Comparison of ENCODE assay signal across 8 mouse cellular contexts in genomic region chr11:60417717-60418472, GRCm38 (mm10). TPM values are rescaled to one million over a fixed set of nuclear protein-coding genes. Genes with fewer than 3 reads are reported as not detected.
A peak's percentile ranks its signal among the peaks of the same experiment; 100 is the strongest.
DNase-seq lines count a peak whose midpoint lies in the region; ATAC-seq and TF ChIP-seq lines count a peak whose summit lies in the region.

TSS of gene Atpaf2 (minus strand) at chr11:60418457.

- TF ChIP-seq POLR2A in liver, adult 2 months (IDR thresholded peaks at IDR 0.05; ENCODE audit: extremely low read depth, insufficient read depth, low read length): no peak

- H3K36me3 ChIP-seq in hindbrain, embryonic 16.5 days (ENCODE audit: control insufficient read depth, insufficient read depth, low read length): no peaks in the 10 kb centered on the region
- H3K36me3 ChIP-seq in liver, adult 2 months (ENCODE audit: control insufficient read depth, insufficient read depth, low read length): no peaks in the 10 kb centered on the region
- no peaks in the 10 kb centered on the region for H3K36me3 ChIP-seq in neural tube, embryonic 14.5 days (ENCODE audit: control insufficient read depth, insufficient read depth, low read length)

- H3K9me3 ChIP-seq in hindbrain, embryonic 16.5 days (ENCODE audit: control insufficient read depth, low read length): no peaks in the 10 kb centered on the region
- H3K9me3 ChIP-seq in neural tube, embryonic 14.5 days (ENCODE audit: control insufficient read depth, low read length): no peaks in the 10 kb centered on the region

- H3K27me3 ChIP-seq in hindbrain, embryonic 16.5 days (replicated peaks; ENCODE audit: control insufficient read depth, insufficient read depth, low read length): no peaks in the 10 kb centered on the region
- no peaks in the 10 kb centered on the region for H3K27me3 ChIP-seq in liver, adult 2 months (ENCODE audit: control insufficient read depth, insufficient read depth, low read length)
- no peaks in the 10 kb centered on the region for H3K27me3 ChIP-seq in neural tube, embryonic 14.5 days (ENCODE audit: control insufficient read depth, insufficient read depth, low read length)

- ATAC-seq in cerebellum, adult (ENCODE audit: insufficient number of reproducible peaks, low FRiP score, low TSS enrichment): peak; percentile 41; the same call in 1 of the 2 replicates
- peak; percentile 46 for ATAC-seq in hindbrain, embryonic 16.5 days
- ATAC-seq in neural tube, embryonic 14.5 days (ENCODE audit: low read depth): peak; percentile 54

- no peak for DNase-seq in cerebellum, postnatal 14 days
- peak; percentile 34 for DNase-seq in 416B (ENCODE audit: low read depth)
- DNase-seq in gastrocnemius, adult 18-20 months (ENCODE audit: low spot score): peak; percentile 12
- DNase-seq in liver, adult 2 months (ENCODE audit: extremely low read depth, low read depth, low spot score): peak; percentile 9

- H3K4me2 ChIP-seq in hindbrain, embryonic 16.5 days (ENCODE audit: low read length): peak within 1 kb of the TSS; percentile 76
- peak within 1 kb of the TSS; percentile 94 for H3K4me2 ChIP-seq in neural tube, embryonic 14.5 days (ENCODE audit: low read depth, low read length)

- TF ChIP-seq CTCF in liver, adult 2 months (IDR thresholded peaks at IDR 0.05; ENCODE audit: low read depth, low read length): no peak

- H3K4me1 ChIP-seq in brown adipose tissue, adult 24 weeks (ENCODE audit: control insufficient read depth, insufficient read depth, insufficient read length, low read length): peaks cover 4% of the 10 kb centered on the region
- H3K4me1 ChIP-seq in hindbrain, embryonic 16.5 days (ENCODE audit: control insufficient read depth, insufficient read depth, low read depth, low read length): peaks cover 23% of the 10 kb centered on the region
- peaks cover 8% of the 10 kb centered on the region for H3K4me1 ChIP-seq in liver, adult 2 months (ENCODE audit: control insufficient read depth, insufficient read depth, low read length)
- H3K4me1 ChIP-seq in neural tube, embryonic 14.5 days (ENCODE audit: control insufficient read depth, insufficient read depth, low read length): peaks cover 18% of the 10 kb centered on the region

- peaks cover 11% of the 10 kb centered on the region; the same call in 1 of the 2 replicates for H3K79me2 ChIP-seq in liver, adult 2 months (ENCODE audit: control insufficient read depth, insufficient read depth, low read length)

- peak within 1 kb of the TSS; percentile 89 for H3K4me3 ChIP-seq in brown adipose tissue, adult 24 weeks (ENCODE audit: insufficient read depth, low read depth, low read length)
- H3K4me3 ChIP-seq in hindbrain, embryonic 16.5 days (ENCODE audit: low read length): peak within 1 kb of the TSS; percentile 80
- H3K4me3 ChIP-seq in liver, adult 2 months (ENCODE audit: insufficient read depth, low read depth, low read length): peak within 1 kb of the TSS; percentile 78
- H3K4me3 ChIP-seq in neural tube, embryonic 14.5 days (ENCODE audit: low read depth, low read length): peak within 1 kb of the TSS; percentile 85

- WGBS in hindbrain, embryonic 16.5 days: under 1% methylated on average over 35 of the region's 39 CpGs
- WGBS in liver, adult 2 months: 1% methylated on average over 39 of the region's 39 CpGs
- WGBS in neural tube, embryonic 14.5 days: under 1% methylated on average over 35 of the region's 39 CpGs

- H3K9ac ChIP-seq in hindbrain, embryonic 16.5 days (ENCODE audit: low read depth, low read length): peak within 1 kb of the TSS; percentile 88
- peak within 1 kb of the TSS; percentile 92 for H3K9ac ChIP-seq in liver, adult 2 months (ENCODE audit: low read depth, low read length)
- peak within 1 kb of the TSS; percentile 83 for H3K9ac ChIP-seq in neural tube, embryonic 14.5 days (replicated peaks; ENCODE audit: low read depth, low read length)

- peak within 1 kb of the TSS; percentile 46 for H3K27ac ChIP-seq in brown adipose tissue, adult 24 weeks (replicated peaks; ENCODE audit: low read depth, low read length)
- H3K27ac ChIP-seq in hindbrain, embryonic 16.5 days (ENCODE audit: low read depth, low read length): peak within 1 kb of the TSS; percentile 88
- H3K27ac ChIP-seq in liver, adult 2 months (replicated peaks; ENCODE audit: insufficient read depth, low read depth, low read length): peak within 1 kb of the TSS; percentile 85
- peak within 1 kb of the TSS; percentile 86 for H3K27ac ChIP-seq in neural tube, embryonic 14.5 days (ENCODE audit: low read depth, low read length)

RNA-seq across cellular contexts. Expression of gene Atpaf2, which starts in this region (rescaled TPM):
- 156 and 170 TPM in 2 replicates for polyA plus RNA-seq in brown adipose tissue, adult 24 weeks (2012; ENCODE audit: insufficient read depth, insufficient read length, missing spikeins)
- 10 to 100 TPM; 27.5 to 28.0 TPM for total RNA-seq in gastrocnemius, adult 18-20 months (2021)
- polyA plus RNA-seq in hindbrain, embryonic 16.5 days (2015; fragmentation: Nextera tagmentation; extraction: Ambion mirVana): 45.9 and 47.6 TPM in 2 replicates
- 15.3 and 16.8 TPM in 2 replicates for total RNA-seq in liver, adult 2 months (2014; rRNA removed)
- polyA plus RNA-seq in liver, adult 2 months (2012; rRNA removed): 22.3 and 23.3 TPM in 2 replicates
- 44.1 and 45.8 TPM in 2 replicates for polyA plus RNA-seq in neural tube, embryonic 14.5 days (2014; fragmentation: Nextera tagmentation; extraction: Ambion mirVana)

Comparison
In these comparisons a context has a peak if more than half of its experiments do, and no peak if none do; other contexts are left out.
1. DNase-seq: peak in 416B (single experiment), gastrocnemius, adult 18-20 months (single experiment) and liver, adult 2 months (single experiment); none in cerebellum, postnatal 14 days (0 of 2).
2. Peak in every context shown above with its lines, with median percentiles within 50 percentile points of each other: ATAC-seq, H3K27ac ChIP-seq, H3K4me3 ChIP-seq and H3K9ac ChIP-seq.